Mouse (Mus musculus): Measurements from ENCODE around the gene Slco2b1. TPM values are rescaled to one million over a fixed set of nuclear protein-coding genes. Genes with fewer than 3 reads are reported as not detected.
"Not testable (repeated sequence)": the region's sequence is repeated elsewhere in the genome, so short reads cannot be mapped to it uniquely, and the experiment has no call there.

Gene Slco2b1
- polyA plus RNA-seq, 1 experiment from 2014 or later, result 4.3 TPM

- Histone ChIP-seq H3K9me3 (replicated peaks; ENCODE audit: low read length) (no peaks in the 10 kb centered on the region), H3K4me1 (replicated peaks; ENCODE audit: insufficient read depth, low read length) (no peaks in the 10 kb centered on the region), H3K27ac (peak overlapping the region; percentile 70; the same call in 1 of the 2 replicates), H3K4me3 (replicated peaks; ENCODE audit: low read depth, low read length) (no peak overlapping the region), H3K9ac (ENCODE audit: low read depth, low read length) (no peak overlapping the region), H3K27me3 (ENCODE audit: insufficient read depth, low read length) (no peaks in the 10 kb centered on the region), H3K4me2 (ENCODE audit: low read length) (no peak overlapping the region), H3K36me3 (ENCODE audit: insufficient read depth, low read length) (no peaks in the 10 kb centered on the region)
- DNase-seq (ENCODE audit: low spot score), result no peak
- ATAC-seq (replicated peaks; ENCODE audit: low FRiP score, low read depth), result no peak
- WGBS, result 90% methylated on average over 3 of the region's 3 CpGs
- no peak for TF ChIP-seq CTCF (IDR thresholded peaks at IDR 0.05; ENCODE audit: low read depth)
Measured at GRCm38 (mm10) chr7:99698576-99698975, 12.6 kb downstream of the Slco2b1 start.

GRCm38 (mm10) chr7:99695471-99696057 lies 15.6 kb downstream of the Slco2b1 start:
- no peaks in the 10 kb centered on the region for H3K4me1 ChIP-seq (replicated peaks; ENCODE audit: insufficient read depth, low read length)
- H3K9ac ChIP-seq (ENCODE audit: low read depth, low read length), result no peak overlapping the region
- H3K27me3 ChIP-seq (ENCODE audit: insufficient read depth, low read length), result no peaks in the 10 kb centered on the region
- H3K9me3 ChIP-seq (replicated peaks; ENCODE audit: low read length), result no peaks in the 10 kb centered on the region
- no peak overlapping the region for H3K4me3 ChIP-seq (replicated peaks; ENCODE audit: low read depth, low read length)
- H3K4me2 ChIP-seq (ENCODE audit: low read length), result no peak overlapping the region
- H3K36me3 ChIP-seq (ENCODE audit: insufficient read depth, low read length), result no peaks in the 10 kb centered on the region
- no peak overlapping the region for H3K27ac ChIP-seq
- no peak for ATAC-seq (replicated peaks; ENCODE audit: low FRiP score, low read depth)
- DNase-seq (ENCODE audit: low spot score), result no peak
- TF ChIP-seq CTCF (IDR thresholded peaks at IDR 0.05; ENCODE audit: low read depth), result no peak
- WGBS, result 86% methylated on average over 8 of the region's 8 CpGs

GRCm38 (mm10) chr7:99694424-99694823 lies 16.7 kb downstream of the Slco2b1 start:
- not testable (repeated sequence) for H3K9me3 ChIP-seq (replicated peaks; ENCODE audit: low read length); H3K9ac ChIP-seq (ENCODE audit: low read depth, low read length); ATAC-seq (replicated peaks; ENCODE audit: low FRiP score, low read depth); H3K4me3 ChIP-seq (replicated peaks; ENCODE audit: low read depth, low read length); H3K27me3 ChIP-seq (ENCODE audit: insufficient read depth, low read length); H3K4me1 ChIP-seq (replicated peaks; ENCODE audit: insufficient read depth, low read length); DNase-seq (ENCODE audit: low spot score); H3K27ac ChIP-seq; H3K4me2 ChIP-seq (ENCODE audit: low read length); H3K36me3 ChIP-seq (ENCODE audit: insufficient read depth, low read length)
- 64% methylated on average over 5 of the region's 5 CpGs for WGBS

GRCm38 (mm10) chr7:99693976-99694375 lies 17.2 kb downstream of the Slco2b1 start:
- no peak for TF ChIP-seq CTCF (IDR thresholded peaks at IDR 0.05; ENCODE audit: low read depth)
- Histone ChIP-seq H3K4me1 (replicated peaks; ENCODE audit: insufficient read depth, low read length) (no peaks in the 10 kb centered on the region), H3K27me3 (ENCODE audit: insufficient read depth, low read length) (no peaks in the 10 kb centered on the region), H3K9ac (ENCODE audit: low read depth, low read length) (no peak overlapping the region), H3K36me3 (ENCODE audit: insufficient read depth, low read length) (no peaks in the 10 kb centered on the region), H3K4me2 (ENCODE audit: low read length) (no peak overlapping the region), H3K9me3 (replicated peaks; ENCODE audit: low read length) (no peaks in the 10 kb centered on the region), H3K27ac (no peak overlapping the region), H3K4me3 (replicated peaks; ENCODE audit: low read depth, low read length) (no peak overlapping the region)
- ATAC-seq (replicated peaks; ENCODE audit: low FRiP score, low read depth) (no peak), DNase-seq (ENCODE audit: low spot score) (no peak)
- WGBS, result 96% methylated on average over 3 of the region's 3 CpGs

- DNase-seq (ENCODE audit: low spot score), result no peak
- Histone ChIP-seq H3K27me3 (ENCODE audit: insufficient read depth, low read length) (no peaks in the 10 kb centered on the region), H3K9ac (ENCODE audit: low read depth, low read length) (no peak overlapping the region), H3K27ac (no peak overlapping the region), H3K36me3 (ENCODE audit: insufficient read depth, low read length) (no peaks in the 10 kb centered on the region), H3K9me3 (replicated peaks; ENCODE audit: low read length) (no peaks in the 10 kb centered on the region), H3K4me2 (ENCODE audit: low read length) (no peak overlapping the region), H3K4me3 (replicated peaks; ENCODE audit: low read depth, low read length) (no peak overlapping the region), H3K4me1 (replicated peaks; ENCODE audit: insufficient read depth, low read length) (no peaks in the 10 kb centered on the region)
- WGBS, result 90% methylated on average over 3 of the region's 3 CpGs
- TF ChIP-seq CTCF (IDR thresholded peaks at IDR 0.05; ENCODE audit: low read depth), result no peak
- no peak for ATAC-seq (replicated peaks; ENCODE audit: low FRiP score, low read depth)
Measured at GRCm38 (mm10) chr7:99693387-99693786, 17.8 kb downstream of the Slco2b1 start.

GRCm38 (mm10) chr7:99692396-99692795 lies 18.7 kb downstream of the Slco2b1 start:
- WGBS, result 47% methylated on average over 3 of the region's 3 CpGs
- peak; percentile 37 for DNase-seq (ENCODE audit: low spot score)
- H3K4me3 ChIP-seq (replicated peaks; ENCODE audit: low read depth, low read length), result no peak overlapping the region
- no peak for ATAC-seq (replicated peaks; ENCODE audit: low FRiP score, low read depth)
- no peak overlapping the region for H3K4me2 ChIP-seq (ENCODE audit: low read length)
- no peaks in the 10 kb centered on the region for H3K36me3 ChIP-seq (ENCODE audit: insufficient read depth, low read length)
- H3K27me3 ChIP-seq (ENCODE audit: insufficient read depth, low read length), result no peaks in the 10 kb centered on the region
- H3K27ac ChIP-seq, result no peak overlapping the region
- H3K9me3 ChIP-seq (replicated peaks; ENCODE audit: low read length), result no peaks in the 10 kb centered on the region
- no peak overlapping the region for H3K9ac ChIP-seq (ENCODE audit: low read depth, low read length)
- TF ChIP-seq CTCF (IDR thresholded peaks at IDR 0.05; ENCODE audit: low read depth), result no peak
- H3K4me1 ChIP-seq (replicated peaks; ENCODE audit: insufficient read depth, low read length), result no peaks in the 10 kb centered on the region

GRCm38 (mm10) chr7:99690819-99691218 lies 20.3 kb downstream of the Slco2b1 start:
- WGBS, result 70% methylated on average over 7 of the region's 7 CpGs
- ATAC-seq (replicated peaks; ENCODE audit: low FRiP score, low read depth) (no peak), DNase-seq (ENCODE audit: low spot score) (no peak)
- Histone ChIP-seq H3K27ac (no peak overlapping the region), H3K27me3 (ENCODE audit: insufficient read depth, low read length) (no peaks in the 10 kb centered on the region), H3K36me3 (ENCODE audit: insufficient read depth, low read length) (no peaks in the 10 kb centered on the region), H3K4me1 (replicated peaks; ENCODE audit: insufficient read depth, low read length) (no peaks in the 10 kb centered on the region), H3K4me3 (replicated peaks; ENCODE audit: low read depth, low read length) (no peak overlapping the region), H3K9ac (ENCODE audit: low read depth, low read length) (no peak overlapping the region), H3K9me3 (replicated peaks; ENCODE audit: low read length) (no peaks in the 10 kb centered on the region), H3K4me2 (ENCODE audit: low read length) (no peak overlapping the region)
- TF ChIP-seq CTCF (IDR thresholded peaks at IDR 0.05; ENCODE audit: low read depth), result no peak
